Mouse (Mus musculus) T-helper 17 cell (primary cell): ENCODE data around the gene Atg9b.

Experiments used
- in situ Hi-C, 2 experiments: fragments of 300-600 bp; cut with MboI, MseI; formaldehyde crosslinking; loops; 1 replicate in 1 of 2; 2 replicates in 1 of 2; pipeline ENCODE4 v1.15.1; 2025; ENCODE audit warnings: high pct_unique_total_duplicates in 2 of 2

The Atg9b gene

GRCm38 (mm10) chr5:24383026-24383859 is 8.7 kb downstream of the Atg9b start:
- in situ Hi-C loops: no loop called here

- in situ Hi-C loops: no loop called here
Observed at GRCm38 (mm10) chr5:24381988-24382387, 10.0 kb downstream of the Atg9b start.

GRCm38 (mm10) chr5:24381486-24381885 is 10.5 kb downstream of the Atg9b start:
- in situ Hi-C loops: no loop called here

- in situ Hi-C loops: no loop called here
Observed at GRCm38 (mm10) chr5:24380499-24380898, 11.4 kb downstream of the Atg9b start.

GRCm38 (mm10) chr5:24379501-24379900 is 12.4 kb downstream of the Atg9b start:
- in situ Hi-C loops: no loop called here

GRCm38 (mm10) chr5:24378700-24379099 is 13.2 kb downstream of the Atg9b start:
- in situ Hi-C loops: no loop called here

GRCm38 (mm10) chr5:24374666-24375328 is 17.1 kb downstream of the Atg9b start:
- in situ Hi-C loops: no loop called here

- in situ Hi-C loops: no loop called here
Observed at GRCm38 (mm10) chr5:24374216-24374615, 17.7 kb downstream of the Atg9b start.

GRCm38 (mm10) chr5:24373807-24374206 is 18.1 kb downstream of the Atg9b start:
- in situ Hi-C loops: no loop called here

- in situ Hi-C loops: no loop called here
Observed at GRCm38 (mm10) chr5:24369767-24370166, 22.2 kb downstream of the Atg9b start.

- in situ Hi-C loops: no loop called here
Observed at GRCm38 (mm10) chr5:24366426-24366825, 25.5 kb downstream of the Atg9b start.

GRCm38 (mm10) chr5:24365528-24365927 is 26.4 kb downstream of the Atg9b start:
- in situ Hi-C loops: no loop called here

- in situ Hi-C loops: loop anchor here (5.0 kb wide), 1 partner anchor 98 kb away; no protein-coding TSS in a partner anchor
Observed at GRCm38 (mm10) chr5:24364963-24365362, 27.0 kb downstream of the Atg9b start.

GRCm38 (mm10) chr5:24364508-24364907 is 27.4 kb downstream of the Atg9b start, which contains the start of gene Nos3:
TSS of gene Nos3 (plus strand) at chr5:24364810.
- in situ Hi-C loops: loop anchor here (5.0 kb wide), 1 partner anchor 97 kb away; no protein-coding TSS in a partner anchor

- in situ Hi-C loops: loop anchor here (5.0 kb wide), 1 partner anchor 97 kb away; no protein-coding TSS in a partner anchor
Observed at GRCm38 (mm10) chr5:24364061-24364460, 27.9 kb downstream of the Atg9b start.

GRCm38 (mm10) chr5:24363467-24363866 is 28.5 kb downstream of the Atg9b start:
- in situ Hi-C loops: loop anchor here (5.0 kb wide), 1 partner anchor 96 kb away; no protein-coding TSS in a partner anchor

GRCm38 (mm10) chr5:24360792-24361454 is 31.0 kb downstream of the Atg9b start:
- in situ Hi-C loops: loop anchor here (5.0 kb wide), 1 partner anchor 94 kb away; no protein-coding TSS in a partner anchor

GRCm38 (mm10) chr5:24357461-24357860 is 34.5 kb downstream of the Atg9b start:
- in situ Hi-C loops: no loop called here

GRCm38 (mm10) chr5:24356764-24357163 is 35.2 kb downstream of the Atg9b start:
- in situ Hi-C loops: no loop called here

GRCm38 (mm10) chr5:24353327-24353726 is 38.6 kb downstream of the Atg9b start:
- in situ Hi-C loops: no loop called here

- in situ Hi-C loops: no loop called here
Observed at GRCm38 (mm10) chr5:24352251-24352859, 39.6 kb downstream of the Atg9b start.
